Mouse (Mus musculus): ENCODE measurements around the gene Dmrt2. TPM values are rescaled to one million over a fixed set of nuclear protein-coding genes. Genes with fewer than 3 reads are reported as not detected.

Dmrt2 gene
- polyA plus RNA-seq, 1 experiment from 2014 or later, result 0.20 TPM

DNA sequence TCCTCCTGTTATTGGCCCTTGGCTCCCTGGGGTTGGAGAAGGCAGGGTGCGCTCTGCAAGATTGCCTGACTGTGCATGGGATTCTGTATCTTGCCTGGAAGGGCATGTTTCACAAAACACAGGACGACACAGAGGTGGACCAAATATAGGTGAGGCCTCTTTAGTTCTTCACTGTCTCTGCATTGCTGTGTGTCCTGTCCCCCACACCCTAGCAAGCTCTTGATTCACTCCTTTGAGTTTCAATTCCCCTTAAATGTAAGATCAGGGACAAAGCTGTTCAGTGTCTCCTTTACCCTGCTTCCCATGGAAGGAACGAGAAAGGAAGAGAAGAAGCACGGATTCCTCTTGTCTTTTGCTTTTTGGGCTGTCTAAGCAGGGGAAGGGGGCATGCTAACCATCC, 4.4 kb upstream of the Dmrt2 start:
- ATAC-seq (no peak), DNase-seq (ENCODE audit: low spot score) (no peak)
- Histone ChIP-seq H3K4me2 (replicated peaks; ENCODE audit: low read depth, low read length) (no peak overlapping the region), H3K27me3 (replicated peaks; ENCODE audit: insufficient read depth, low read length) (peaks cover 72% of the 10 kb centered on the region), H3K9me3 (ENCODE audit: low read length) (no peaks in the 10 kb centered on the region), H3K27ac (ENCODE audit: low read length) (no peak overlapping the region), H3K36me3 (ENCODE audit: insufficient read depth, low read length) (no peaks in the 10 kb centered on the region), H3K4me1 (ENCODE audit: insufficient read depth, low read depth, low read length) (no peaks in the 10 kb centered on the region; the same call in 1 of the 2 replicates), H3K4me3 (ENCODE audit: low read depth, low read length) (no peak overlapping the region), H3K9ac (replicated peaks; ENCODE audit: low read depth) (no peak overlapping the region)
- WGBS, result 16% methylated on average over 4 of the region's 4 CpGs
- TF ChIP-seq EP300 (IDR thresholded peaks at IDR 0.05), result no peak
- no peak for TF ChIP-seq CTCF (IDR thresholded peaks at IDR 0.05)

DNA sequence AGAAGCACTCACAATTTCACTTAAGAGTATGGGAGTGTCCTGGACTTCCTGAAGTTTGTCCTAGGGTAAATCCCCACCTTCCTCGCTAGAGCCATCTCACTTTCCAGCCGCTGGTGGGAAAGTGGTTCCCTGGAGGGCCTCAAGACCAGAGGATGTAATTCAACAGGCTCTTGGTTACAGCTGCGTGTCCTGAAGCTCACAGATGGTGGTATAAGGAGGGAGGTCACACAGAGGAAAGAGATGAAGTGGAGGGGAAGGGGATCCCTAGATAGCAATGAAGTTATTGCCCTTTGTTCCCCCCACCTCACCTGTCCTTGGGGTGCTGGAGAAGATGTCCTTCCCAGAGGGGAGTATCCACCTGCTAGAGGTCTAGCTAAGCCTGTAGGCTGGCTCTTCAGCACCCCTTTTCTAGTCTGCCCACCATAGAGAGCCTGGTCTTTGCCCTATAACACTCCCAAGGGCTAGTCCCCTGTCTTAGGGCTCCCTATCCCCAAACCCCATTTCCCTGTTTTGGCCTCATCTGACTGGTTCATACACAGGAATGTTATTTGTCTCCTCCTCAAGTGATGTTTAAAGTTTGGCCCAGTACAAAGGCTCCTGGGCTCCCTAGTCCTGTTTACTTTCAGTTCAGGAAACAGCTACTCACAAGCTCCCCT, 2.5 kb upstream of the Dmrt2 start:
- DNase-seq (ENCODE audit: low spot score) (no peak), ATAC-seq (no peak)
- H3K4me3 ChIP-seq (ENCODE audit: low read depth, low read length), result no peak overlapping the region
- TF ChIP-seq EP300 (IDR thresholded peaks at IDR 0.05) (no peak), CTCF (IDR thresholded peaks at IDR 0.05) (no peak)
- no peak overlapping the region for H3K9ac ChIP-seq (replicated peaks; ENCODE audit: low read depth)
- whole genome bisulfite sequencing, result 2% methylated on average over 3 of the region's 3 CpGs
- H3K4me2 ChIP-seq (replicated peaks; ENCODE audit: low read depth, low read length), result no peak overlapping the region
- H3K9me3 ChIP-seq (ENCODE audit: low read length), result no peaks in the 10 kb centered on the region
- no peaks in the 10 kb centered on the region for H3K36me3 ChIP-seq (ENCODE audit: insufficient read depth, low read length)
- peaks cover 91% of the 10 kb centered on the region for H3K27me3 ChIP-seq (replicated peaks; ENCODE audit: insufficient read depth, low read length)
- no peaks in the 10 kb centered on the region; the same call in 1 of the 2 replicates for H3K4me1 ChIP-seq (ENCODE audit: insufficient read depth, low read depth, low read length)
- no peak overlapping the region for H3K27ac ChIP-seq (ENCODE audit: low read length)

DNA sequence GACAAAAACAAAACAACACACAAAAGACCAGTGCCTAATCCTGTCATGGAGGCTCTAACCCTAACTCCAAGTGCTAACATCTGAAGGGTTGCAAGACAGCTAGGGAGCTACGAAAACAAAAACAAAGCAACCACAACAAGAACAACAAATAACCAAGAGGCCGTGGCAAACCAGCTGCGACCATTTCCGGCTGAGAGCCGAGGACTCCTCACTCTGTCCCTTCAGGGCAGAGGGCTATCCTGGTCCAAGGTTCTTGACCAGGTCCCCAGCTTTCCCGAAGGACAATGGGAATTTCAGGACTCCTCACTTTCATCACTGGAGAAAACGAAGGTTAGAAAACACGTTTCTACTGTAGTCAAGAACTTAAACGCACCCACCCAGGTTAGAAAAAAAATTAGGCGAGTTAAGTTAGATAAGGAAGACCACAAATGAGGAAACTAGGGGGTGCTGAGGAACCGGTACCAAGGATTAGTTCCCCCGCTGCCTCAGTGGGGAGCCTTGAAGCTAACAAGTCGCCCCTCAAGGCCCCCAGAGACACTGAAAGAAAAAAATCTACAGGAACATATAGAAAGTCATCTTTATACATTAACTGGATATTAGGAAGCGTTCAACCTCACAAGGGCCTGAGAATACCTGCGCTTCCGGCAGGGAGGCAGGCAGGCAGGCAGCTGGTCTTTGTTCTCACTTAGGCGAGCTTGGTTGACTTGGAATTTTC, 1.5 kb upstream of the Dmrt2 start:
- H3K9me3 ChIP-seq (ENCODE audit: low read length), result no peaks in the 10 kb centered on the region
- H3K9ac ChIP-seq (replicated peaks; ENCODE audit: low read depth), result no peak overlapping the region
- no peak overlapping the region for H3K4me3 ChIP-seq (ENCODE audit: low read depth, low read length)
- H3K36me3 ChIP-seq (ENCODE audit: insufficient read depth, low read length), result no peaks in the 10 kb centered on the region
- ATAC-seq (no peak), DNase-seq (ENCODE audit: low spot score) (no peak)
- WGBS, result 4% methylated on average over 17 of the region's 17 CpGs
- TF ChIP-seq CTCF (IDR thresholded peaks at IDR 0.05), result no peak
- no peak for TF ChIP-seq EP300 (IDR thresholded peaks at IDR 0.05)
- no peak overlapping the region for H3K27ac ChIP-seq (ENCODE audit: low read length)
- peaks cover 96% of the 10 kb centered on the region for H3K27me3 ChIP-seq (replicated peaks; ENCODE audit: insufficient read depth, low read length)
- H3K4me2 ChIP-seq (replicated peaks; ENCODE audit: low read depth, low read length), result no peak overlapping the region
- H3K4me1 ChIP-seq (ENCODE audit: insufficient read depth, low read depth, low read length), result no peaks in the 10 kb centered on the region; the same call in 1 of the 2 replicates

DNA sequence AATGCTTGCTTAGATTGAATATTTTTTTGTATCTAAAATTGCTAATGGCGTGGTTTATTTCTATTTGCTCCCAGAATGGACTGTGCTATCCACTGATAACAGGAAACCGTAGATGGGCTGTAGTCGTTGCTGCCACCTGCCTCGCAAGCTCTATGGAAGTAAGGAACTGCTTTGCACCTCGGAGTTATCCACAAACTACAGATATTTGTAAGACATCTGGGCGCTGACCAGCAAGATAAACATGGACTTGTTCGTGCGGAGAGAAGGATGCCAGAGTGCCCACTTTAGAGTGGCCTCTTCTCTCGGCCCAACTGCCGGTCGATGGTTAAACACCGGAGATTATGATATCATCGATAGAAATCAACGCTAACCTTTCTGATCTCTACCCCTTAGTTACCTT, 530 bp upstream of the Dmrt2 start:
- Histone ChIP-seq H3K4me3 (ENCODE audit: low read depth, low read length) (peak overlapping the region; percentile 35), H3K9ac (replicated peaks; ENCODE audit: low read depth) (no peak overlapping the region), H3K36me3 (ENCODE audit: insufficient read depth, low read length) (no peaks in the 10 kb centered on the region), H3K9me3 (ENCODE audit: low read length) (no peaks in the 10 kb centered on the region), H3K27ac (ENCODE audit: low read length) (no peak overlapping the region), H3K27me3 (replicated peaks; ENCODE audit: insufficient read depth, low read length) (peaks cover 92% of the 10 kb centered on the region), H3K4me2 (replicated peaks; ENCODE audit: low read depth, low read length) (peak overlapping the region; percentile 59), H3K4me1 (ENCODE audit: insufficient read depth, low read depth, low read length) (no peaks in the 10 kb centered on the region; the same call in 1 of the 2 replicates)
- DNase-seq (ENCODE audit: low spot score), result no peak
- no peak for TF ChIP-seq CTCF (IDR thresholded peaks at IDR 0.05)
- TF ChIP-seq EP300 (IDR thresholded peaks at IDR 0.05), result no peak
- no peak for ATAC-seq
- 2% methylated on average over 14 of the region's 14 CpGs for WGBS

DNA sequence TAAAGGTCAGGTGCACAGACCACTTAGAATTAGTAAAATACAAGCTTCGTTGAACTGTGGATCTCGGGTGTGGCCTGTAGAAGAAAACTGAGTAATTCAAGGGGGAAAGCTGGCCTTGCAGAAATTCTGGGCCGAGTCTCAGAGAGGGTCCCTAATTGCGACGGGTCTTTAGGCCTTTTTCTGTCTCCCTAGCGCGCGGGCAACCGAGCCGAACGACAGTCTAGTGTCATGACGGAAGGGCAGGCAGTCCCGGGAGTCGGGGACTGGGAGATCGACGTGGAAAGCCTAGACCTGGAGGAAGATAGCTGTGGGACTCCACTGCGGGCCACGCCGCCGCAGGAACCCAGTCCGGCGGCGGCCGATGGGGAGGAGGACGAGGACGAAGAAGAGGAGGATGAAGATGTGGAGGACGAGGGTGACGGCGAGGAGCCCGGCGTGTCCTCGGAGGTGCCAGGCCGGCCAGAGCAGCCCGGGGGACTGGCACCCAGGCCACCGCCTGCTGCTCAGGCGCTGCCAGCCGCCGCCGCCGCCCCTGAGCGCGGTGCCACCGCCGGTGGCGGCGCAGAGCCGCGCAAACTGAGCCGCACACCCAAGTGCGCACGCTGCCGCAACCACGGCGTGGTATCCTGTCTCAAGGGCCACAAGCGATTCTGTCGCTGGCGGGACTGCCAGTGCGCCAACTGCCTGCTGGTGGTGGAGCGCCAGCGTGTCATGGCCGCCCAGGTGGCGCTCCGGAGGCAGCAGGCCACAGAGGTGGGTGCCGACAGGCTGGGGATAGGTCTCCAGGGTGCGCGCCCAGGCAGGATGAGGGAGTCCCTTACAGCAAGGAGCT, 1.2 kb downstream of the Dmrt2 start:
- no peaks in the 10 kb centered on the region for H3K36me3 ChIP-seq (ENCODE audit: insufficient read depth, low read length)
- no peak for DNase-seq (ENCODE audit: low spot score)
- peak overlapping the region; percentile 24 for H3K4me3 ChIP-seq (ENCODE audit: low read depth, low read length)
- H3K9me3 ChIP-seq (ENCODE audit: low read length), result no peaks in the 10 kb centered on the region
- no peaks in the 10 kb centered on the region; the same call in 1 of the 2 replicates for H3K4me1 ChIP-seq (ENCODE audit: insufficient read depth, low read depth, low read length)
- no peak overlapping the region for H3K9ac ChIP-seq (replicated peaks; ENCODE audit: low read depth)
- H3K27me3 ChIP-seq (replicated peaks; ENCODE audit: insufficient read depth, low read length), result peaks cover 75% of the 10 kb centered on the region
- TF ChIP-seq CTCF (IDR thresholded peaks at IDR 0.05) (peak; percentile 39), EP300 (IDR thresholded peaks at IDR 0.05) (no peak)
- peak; percentile 8; the same call in 1 of the 2 replicates for ATAC-seq
- WGBS, result 1% methylated on average over 43 of the region's 66 CpGs
- H3K4me2 ChIP-seq (replicated peaks; ENCODE audit: low read depth, low read length), result peak overlapping the region; percentile 47
- H3K27ac ChIP-seq (ENCODE audit: low read length), result no peak overlapping the region

DNA sequence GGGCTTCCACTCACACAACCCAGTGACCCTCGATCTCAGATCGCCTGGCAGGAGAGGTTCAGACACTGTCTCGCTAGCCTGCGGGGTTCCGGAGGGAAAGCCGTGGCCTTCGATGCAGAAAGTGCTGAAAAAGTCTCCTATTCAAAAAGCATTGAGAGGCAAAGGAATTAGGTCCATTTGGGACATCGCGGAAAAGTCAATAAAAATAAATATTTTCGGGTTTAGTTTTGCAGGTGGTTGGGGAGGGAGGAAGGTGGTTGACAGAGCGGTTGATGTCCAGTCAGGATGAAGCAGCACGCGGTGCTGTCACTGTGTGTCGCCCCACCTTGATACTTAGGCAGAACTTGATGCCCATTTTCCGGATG, 1.8 kb downstream of the Dmrt2 start:
- Histone ChIP-seq H3K9me3 (ENCODE audit: low read length) (no peaks in the 10 kb centered on the region), H3K4me2 (replicated peaks; ENCODE audit: low read depth, low read length) (peak overlapping the region; percentile 47), H3K4me1 (ENCODE audit: insufficient read depth, low read depth, low read length) (no peaks in the 10 kb centered on the region; the same call in 1 of the 2 replicates), H3K4me3 (ENCODE audit: low read depth, low read length) (peak overlapping the region; percentile 24; the same call in 1 of the 2 replicates), H3K27me3 (replicated peaks; ENCODE audit: insufficient read depth, low read length) (peaks cover 69% of the 10 kb centered on the region), H3K27ac (ENCODE audit: low read length) (no peak overlapping the region), H3K36me3 (ENCODE audit: insufficient read depth, low read length) (no peaks in the 10 kb centered on the region), H3K9ac (replicated peaks; ENCODE audit: low read depth) (no peak overlapping the region)
- ATAC-seq (no peak), DNase-seq (ENCODE audit: low spot score) (no peak)
- WGBS, result 3% methylated on average over 15 of the region's 15 CpGs
- TF ChIP-seq EP300 (IDR thresholded peaks at IDR 0.05) (no peak), CTCF (IDR thresholded peaks at IDR 0.05) (no peak)
